Mouse (Mus musculus): ENCODE results near the gene Sypl2. TPM values are rescaled to one million over a fixed set of nuclear protein-coding genes. Genes with fewer than 3 reads are reported as not detected.

The Sypl2 gene
- total RNA-seq, 2 experiments from 2014 or later = 0.57 to 0.87 TPM

DNA sequence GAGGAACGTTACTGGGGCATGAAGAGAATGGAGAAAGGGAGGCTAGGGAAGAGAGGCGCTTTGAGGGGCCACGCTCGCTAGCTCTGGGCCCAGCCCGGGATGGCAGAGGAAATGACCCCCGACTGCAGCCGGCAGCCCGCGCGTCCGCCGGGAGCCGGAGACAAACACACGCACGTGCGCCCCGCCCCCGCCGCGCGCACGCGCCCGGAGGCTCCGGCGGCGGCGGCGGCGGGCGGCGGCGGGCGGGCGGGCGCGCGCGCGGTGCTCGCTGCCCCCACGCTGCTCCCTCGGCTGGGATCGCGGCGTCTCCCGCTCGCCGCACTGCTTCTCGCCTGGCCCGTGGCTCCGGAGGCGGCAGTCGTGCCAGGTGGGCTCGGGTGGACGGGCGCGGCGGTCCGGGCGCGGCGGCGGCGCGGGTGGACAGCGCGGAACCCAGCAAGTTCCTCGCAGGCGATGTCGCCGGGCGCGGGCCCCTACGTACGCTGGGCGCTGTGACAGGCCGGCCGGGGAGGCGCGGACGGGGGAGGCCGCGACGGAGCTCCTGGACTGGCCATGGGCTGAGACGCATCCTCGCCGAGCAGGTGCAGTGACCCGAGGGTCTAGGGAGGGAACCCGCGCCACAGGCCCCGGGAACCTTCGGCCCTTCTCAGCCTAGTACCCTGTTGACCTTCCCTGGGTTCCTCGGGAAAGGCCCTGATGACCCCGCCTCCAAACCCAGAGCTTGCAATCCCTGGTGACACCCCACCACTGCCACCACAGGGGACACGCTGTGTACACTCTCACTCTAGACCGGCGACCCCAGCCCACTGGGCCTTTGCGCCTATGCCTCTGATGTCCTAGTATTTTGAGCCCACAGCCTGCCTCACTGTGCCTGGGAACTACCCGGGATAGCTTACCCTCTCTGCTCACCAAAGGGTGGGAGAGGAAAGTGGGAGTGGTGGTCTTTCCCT lies 40.1 kb downstream of the Sypl2 start, which contains the start of gene Amigo1:
Gene Amigo1 (plus strand): TSS at position 238 of the 950 bp plus-strand sequence.
- intact Hi-C loops (cut with DNase I) = loop anchor here (1.0 kb wide), 1 partner anchor 23 kb away; no protein-coding TSS in a partner anchor
- DNase-seq (ENCODE audit: low spot score) = no peak

DNA sequence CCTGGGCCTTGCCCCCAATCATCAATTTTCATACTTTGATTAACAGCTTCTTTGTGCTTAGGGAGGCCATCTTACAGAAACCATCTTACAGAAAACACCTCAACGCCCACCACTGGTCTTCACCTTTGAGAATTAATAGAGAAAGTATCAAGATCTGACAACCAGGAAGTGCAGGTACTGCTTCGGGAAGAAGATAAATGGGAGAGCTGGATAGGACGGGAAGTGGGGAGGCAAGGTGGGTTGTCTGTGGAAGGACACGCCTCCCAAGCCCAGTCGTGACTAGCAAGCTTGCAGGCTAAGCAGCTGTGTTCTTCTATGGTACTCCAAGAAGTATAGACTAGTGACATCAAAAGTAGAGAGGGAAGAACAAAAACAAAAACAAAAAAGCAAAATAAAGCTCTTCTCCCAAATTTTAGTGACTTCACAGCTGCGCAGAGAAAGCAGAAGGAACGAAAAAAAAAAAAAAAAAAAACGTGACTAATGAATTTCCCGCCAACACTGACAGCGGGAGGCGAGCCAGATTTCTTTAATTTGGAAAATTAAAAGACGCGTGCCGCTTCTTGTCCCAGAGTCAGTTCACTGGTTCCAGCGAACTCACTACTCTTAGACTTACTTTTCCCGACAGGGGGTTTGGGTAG lies 40.9 kb downstream of the Sypl2 start:
- intact Hi-C loops (cut with DNase I) = loop anchor here (1.0 kb wide), 1 partner anchor 24 kb away; no protein-coding TSS in a partner anchor
- DNase-seq (ENCODE audit: low spot score) = no peak

DNA sequence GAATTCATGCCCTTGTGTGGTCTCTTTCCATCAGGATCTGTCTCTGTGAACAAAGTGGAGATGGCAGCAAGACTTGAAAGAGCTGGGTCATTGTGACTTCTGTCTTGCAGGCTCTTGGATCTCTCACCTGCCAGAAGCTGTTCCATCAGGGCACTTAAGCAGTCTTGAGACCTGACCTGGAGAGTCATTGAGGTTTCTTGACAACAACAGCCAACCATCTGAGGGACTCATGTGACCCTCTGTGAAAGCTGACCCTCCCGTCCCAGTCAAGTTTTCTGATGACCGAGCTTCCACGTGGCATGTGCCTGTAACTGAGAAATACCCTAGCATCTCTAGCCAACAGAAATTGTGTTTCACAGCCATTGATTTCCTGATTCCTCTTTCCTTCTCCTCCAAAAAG lies 41.7 kb downstream of the Sypl2 start:
- DNase-seq (ENCODE audit: low spot score) = no peak

DNA sequence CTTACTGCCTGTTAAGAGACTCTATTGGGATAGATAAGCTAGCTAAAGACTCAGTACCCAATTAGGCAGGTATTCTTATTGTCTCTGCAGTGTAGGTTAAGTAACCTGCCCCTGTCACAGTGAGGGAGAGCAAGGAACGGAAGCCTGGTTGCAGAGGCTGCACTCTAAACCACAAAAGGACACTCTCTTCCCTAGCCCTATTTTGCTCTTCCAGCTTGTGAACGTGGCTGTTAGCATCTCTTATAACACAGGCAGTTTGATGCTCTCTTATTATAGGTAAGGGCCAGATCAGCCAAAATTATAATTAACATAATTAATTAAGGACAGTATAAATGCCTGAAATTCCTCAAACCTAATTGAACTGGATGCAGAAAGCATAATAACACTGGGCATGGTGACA lies 45.9 kb downstream of the Sypl2 start:
- DNase-seq (ENCODE audit: low spot score) = no peak
- intact Hi-C loops (cut with DNase I) = no loop called here

More for the DNA sequence above, 41.7 kb downstream of the Sypl2 start:
- intact Hi-C loops (cut with DNase I) = no loop called here

DNA sequence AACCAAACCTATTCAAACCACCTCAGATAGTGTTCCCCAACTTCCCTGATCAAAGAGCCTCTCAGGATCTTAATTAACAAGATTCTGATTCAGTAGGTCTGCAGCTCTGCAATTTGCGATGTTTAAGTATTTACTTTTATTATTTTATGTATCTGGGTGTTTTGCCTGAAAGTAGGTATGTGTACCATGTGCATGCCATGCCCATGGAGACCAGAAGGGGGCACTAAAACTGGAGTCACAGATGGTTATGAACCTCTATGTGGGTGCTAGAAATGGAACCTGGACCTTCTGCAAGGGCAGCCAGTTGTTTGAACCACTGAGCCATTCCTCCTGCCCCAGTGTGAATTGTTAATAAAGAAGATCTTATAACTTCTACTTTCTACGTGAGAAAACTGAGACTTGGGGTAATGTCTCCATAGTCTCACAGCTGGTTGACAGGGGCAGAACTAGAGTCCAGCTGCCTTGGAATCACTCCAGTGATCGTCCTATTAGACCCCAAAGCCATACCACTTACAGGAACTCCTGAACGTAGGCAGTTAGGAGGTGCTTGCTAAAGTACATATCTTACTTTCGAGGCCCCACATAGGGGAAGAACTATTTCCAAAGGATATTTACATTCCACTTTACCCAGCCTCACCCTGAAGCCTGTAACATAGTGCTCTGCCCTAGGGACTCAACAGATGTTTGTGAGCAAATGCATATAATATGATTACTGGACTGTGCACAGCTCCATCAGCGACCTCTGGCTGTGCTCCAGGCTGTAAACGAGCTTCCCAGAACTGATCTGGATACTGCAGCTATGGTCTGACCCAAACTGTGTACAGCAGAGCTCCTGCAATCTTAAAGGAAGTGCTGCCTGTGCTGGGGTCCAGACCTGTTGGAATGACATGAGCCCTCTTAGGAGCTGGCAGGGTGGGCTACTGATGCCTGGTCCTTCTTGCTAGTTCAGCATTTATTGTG lies 47.4 kb downstream of the Sypl2 start:
- no peak for DNase-seq (ENCODE audit: low spot score)
- intact Hi-C loops (cut with DNase I) = no loop called here

DNA sequence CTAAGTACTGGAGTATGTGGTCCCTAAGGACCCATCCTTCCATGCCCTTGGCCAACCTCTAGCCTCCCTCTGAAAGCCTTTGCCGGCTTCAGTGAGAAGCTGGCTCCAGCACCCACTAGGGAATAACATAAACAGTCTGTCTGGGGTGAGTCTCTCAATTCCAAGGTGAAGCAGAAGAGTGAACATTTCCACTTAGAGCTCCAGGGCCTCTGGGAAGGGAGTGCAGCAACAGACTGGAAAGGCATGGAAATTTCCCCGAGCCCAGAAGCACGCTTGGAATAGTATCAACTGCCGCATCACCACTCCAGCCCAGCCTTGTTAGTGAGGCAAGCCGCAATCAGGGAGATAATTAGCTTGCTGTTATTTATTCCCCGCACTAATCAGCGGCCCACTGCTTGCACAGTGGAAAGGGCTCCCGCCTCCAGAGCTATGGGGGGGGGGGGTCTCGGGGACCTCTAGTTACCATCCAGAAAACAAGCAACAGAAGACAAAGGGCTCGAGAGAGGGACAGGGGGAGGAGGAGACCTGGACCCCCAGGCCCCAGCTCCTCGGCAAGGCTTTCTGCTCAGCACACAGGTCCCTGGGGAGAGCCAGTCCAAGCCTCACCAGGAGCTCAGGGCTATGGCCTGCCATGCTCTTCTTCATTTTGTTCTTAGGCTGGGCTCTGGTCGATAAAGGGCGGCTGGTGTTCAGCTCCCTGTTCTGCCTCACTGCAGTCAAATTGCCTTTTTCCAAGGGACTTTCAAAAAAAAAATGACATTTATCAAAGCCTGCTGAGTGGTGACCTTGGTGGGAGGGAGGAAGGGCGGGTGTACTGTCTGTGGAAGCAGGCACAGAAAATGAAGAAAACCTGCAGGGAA lies 51.5 kb downstream of the Sypl2 start:
- intact Hi-C loops (cut with DNase I) = no loop called here
- DNase-seq (ENCODE audit: low spot score) = no peak

DNA sequence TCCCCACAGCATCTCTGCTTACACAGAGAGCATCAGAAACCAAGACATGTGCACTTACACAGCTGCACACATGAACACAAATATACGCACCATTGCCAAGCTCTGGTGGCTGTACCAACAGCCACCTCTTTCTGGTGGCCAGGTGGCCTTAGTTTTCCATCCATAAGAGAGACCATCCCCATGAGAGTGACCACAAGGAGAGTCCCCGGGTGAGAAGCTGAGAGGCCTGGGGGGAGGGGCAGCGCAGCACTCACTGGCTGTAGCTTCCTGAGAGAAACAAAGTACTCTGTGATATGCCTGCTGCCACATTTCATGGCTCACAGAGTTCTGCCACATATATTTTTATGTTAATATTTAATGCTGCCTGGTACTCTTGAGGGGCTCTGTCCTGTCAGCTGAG lies 57.2 kb downstream of the Sypl2 start:
- intact Hi-C loops (cut with DNase I) = loop anchor here (5.0 kb wide), 1 partner anchor 88 kb away; the partner anchor contains the start of gene Psma5

DNA sequence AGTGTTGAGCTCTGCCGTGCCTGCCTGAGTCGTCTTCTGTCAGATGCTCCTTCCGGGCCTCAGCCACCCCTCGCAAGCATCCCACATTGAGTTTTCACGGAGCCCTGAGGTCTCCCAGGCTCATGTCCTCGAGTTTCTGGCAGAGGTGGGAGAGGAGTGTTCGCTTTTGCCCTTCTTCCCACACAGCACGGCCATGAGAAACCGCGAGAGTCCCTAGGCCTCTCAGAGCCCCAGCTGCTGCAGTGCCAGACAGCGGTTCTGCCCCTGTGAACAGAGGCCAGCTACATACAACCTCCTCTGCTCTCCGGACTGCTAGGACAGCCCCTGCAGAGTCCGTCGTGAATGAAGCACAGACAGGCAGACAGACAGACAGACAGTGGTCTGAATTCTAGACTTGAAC lies 58.9 kb downstream of the Sypl2 start:
- no peak for DNase-seq (ENCODE audit: low spot score)
- intact Hi-C loops (cut with DNase I) = loop anchor here (5.0 kb wide), 1 partner anchor 90 kb away; the partner anchor contains the start of gene Psma5

More for the DNA sequence above, 57.2 kb downstream of the Sypl2 start:
- no peak for DNase-seq (ENCODE audit: low spot score)

DNA sequence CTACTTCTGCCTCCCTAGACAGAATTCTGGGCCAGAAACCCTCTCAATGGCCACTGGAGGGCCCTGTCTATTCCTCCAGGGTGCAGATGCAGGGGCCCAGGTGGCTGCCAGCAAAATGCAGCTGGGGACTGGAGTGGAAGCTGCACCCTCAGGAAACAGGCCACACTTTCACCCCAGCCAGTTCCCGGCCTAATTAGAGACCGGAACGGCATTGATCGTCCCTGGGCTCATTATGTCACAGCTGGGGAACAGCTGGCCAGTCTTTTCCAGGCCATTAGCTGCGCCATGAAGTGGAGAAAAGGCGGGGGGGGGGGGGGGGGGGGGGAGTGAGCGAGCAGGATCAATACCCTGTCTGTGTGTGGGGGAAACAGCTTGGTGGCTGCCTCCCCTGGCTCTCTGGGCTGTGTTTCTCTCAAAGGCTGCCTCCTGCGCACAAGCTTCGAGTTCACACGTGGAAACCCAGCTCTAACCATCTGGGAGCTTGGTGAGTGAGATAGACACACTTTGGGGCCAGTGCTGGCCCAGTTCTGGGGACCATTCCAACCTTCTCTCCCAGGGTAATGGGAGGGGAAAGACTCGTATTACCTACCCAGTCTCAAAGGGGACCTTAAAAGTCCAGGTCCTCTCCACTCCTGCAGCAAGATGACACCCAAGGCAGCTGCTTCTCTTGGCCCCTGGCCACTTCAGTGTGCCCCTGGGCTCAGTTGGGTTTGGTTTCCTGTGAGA lies 59.8 kb downstream of the Sypl2 start:
- intact Hi-C loops (cut with DNase I) = loop anchor here (5.0 kb wide), 1 partner anchor 91 kb away; the partner anchor contains the start of gene Psma5
- no peak for DNase-seq (ENCODE audit: low spot score)

DNA sequence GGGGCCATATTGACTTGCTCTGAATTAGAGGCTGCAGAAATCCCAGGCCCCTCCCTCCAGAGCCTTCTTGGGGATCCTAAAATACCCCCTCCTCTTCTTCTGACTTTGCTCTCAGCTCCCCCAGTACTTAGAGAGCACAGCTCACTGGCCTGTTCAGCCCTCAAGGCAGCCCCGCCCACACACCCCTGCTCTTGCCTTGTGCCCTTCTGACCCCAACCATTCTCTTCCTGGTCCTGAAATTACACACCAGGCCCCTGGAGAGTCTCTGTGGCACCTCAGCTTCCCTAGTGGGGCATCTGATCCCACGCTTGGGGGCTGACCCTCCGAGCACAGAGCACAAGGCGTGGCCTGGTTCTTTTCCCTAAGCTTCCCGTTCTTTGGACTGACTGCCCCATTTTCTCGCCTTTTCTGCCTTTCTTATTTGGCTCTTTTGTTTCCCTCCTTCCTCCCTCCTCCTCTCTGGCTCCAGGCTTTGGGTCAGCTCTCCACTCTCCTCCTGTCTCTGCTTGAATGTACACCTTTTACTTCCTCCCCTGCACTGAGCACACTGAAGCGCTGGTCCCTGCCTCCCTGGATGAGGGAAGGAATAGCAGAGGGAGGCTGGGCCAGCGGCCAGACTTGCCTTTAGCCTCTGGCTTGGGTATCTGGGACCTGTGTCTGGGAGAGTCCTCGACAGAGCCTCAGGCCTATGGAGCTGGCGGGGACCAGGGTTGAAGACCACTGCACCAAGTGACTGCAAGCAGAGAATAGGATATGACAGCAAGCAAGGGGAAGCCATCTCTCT lies 60.7 kb downstream of the Sypl2 start:
- intact Hi-C loops (cut with DNase I) = loop anchor here (5.0 kb wide), 1 partner anchor 92 kb away; the partner anchor contains the start of gene Psma5
- DNase-seq (ENCODE audit: low spot score) = no peak

DNA sequence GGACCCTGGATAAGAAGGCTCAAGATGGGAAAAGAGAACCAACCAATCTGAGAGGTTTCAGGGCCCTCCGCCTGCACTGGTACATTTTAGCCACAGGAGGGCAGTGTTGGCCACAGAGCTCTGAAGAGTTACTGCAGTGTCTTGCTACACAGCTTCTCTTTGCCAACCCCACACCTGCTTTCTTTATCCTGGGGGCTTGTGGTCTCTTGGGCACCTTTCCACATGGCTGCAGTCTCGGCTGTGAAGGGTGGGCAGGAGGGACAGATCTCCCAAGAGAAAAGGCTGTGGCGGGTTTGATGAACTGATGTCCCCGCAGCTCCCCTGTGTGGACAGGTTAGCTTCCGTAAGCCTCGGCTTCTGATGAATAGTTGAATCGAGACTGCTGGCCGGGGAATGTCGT lies 61.6 kb downstream of the Sypl2 start:
- intact Hi-C loops (cut with DNase I) = loop anchor here (1.0 to 5.0 kb wide), 3 partner anchors 39 to 222 kb away; partner anchors contain the start of gene Psma5
- peak; percentile 60 for DNase-seq (ENCODE audit: low spot score)

DNA sequence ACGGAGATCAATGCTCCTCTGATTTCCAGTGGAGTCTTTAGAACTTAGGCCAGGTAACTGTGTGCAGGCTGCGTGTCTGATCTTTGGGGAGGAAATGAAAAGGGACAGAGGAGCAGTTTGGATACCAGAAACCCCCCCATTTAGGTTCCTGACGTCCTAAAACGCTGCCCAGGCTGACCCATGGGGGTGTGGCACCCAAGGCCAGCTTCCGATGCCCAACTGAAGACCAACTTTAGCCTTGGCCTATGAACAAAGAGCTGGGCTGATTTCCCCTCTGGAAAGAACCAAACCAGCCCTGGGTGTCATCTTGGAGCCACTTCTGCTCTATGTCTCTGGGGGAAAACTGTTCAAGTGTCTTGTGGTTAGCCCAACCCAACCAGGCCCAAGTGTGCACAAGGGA lies 62.4 kb downstream of the Sypl2 start:
- intact Hi-C loops (cut with DNase I) = loop anchor here (1.0 to 5.0 kb wide), 2 partner anchors 40 to 223 kb away; no protein-coding TSS in a partner anchor
- no peak for DNase-seq (ENCODE audit: low spot score)

Other genes with a start within 250 kb of the Sypl2 start
- gene Gstm2, start 240.2 kb downstream of the Sypl2 start, total RNA-seq (2021) = 100 to 1,000 TPM; 137 to 156 TPM
- gene Gstm1, start 208.7 kb downstream of the Sypl2 start, total RNA-seq (2021) = 100 to 1,000 TPM; 224 to 232 TPM
- 10 to 100 TPM; 10.9 TPM for gene Gstm4, start 181.8 kb downstream of the Sypl2 start, total RNA-seq (2021)
- gene Ampd2, start 140.0 kb downstream of the Sypl2 start, total RNA-seq (2021) = 1 to 10 TPM; 4.7 to 6.2 TPM
- not detected for gene Gnat2, start 133.9 kb downstream of the Sypl2 start, total RNA-seq (2021)
- 10 to 100 TPM; 18.5 to 21.3 TPM for gene Gnai3, start 80.5 kb downstream of the Sypl2 start, total RNA-seq (2021)
- gene Gpr61, start 71.8 kb downstream of the Sypl2 start, total RNA-seq (2021) = not detected
- gene Amigo1, start 40.3 kb downstream of the Sypl2 start, total RNA-seq (2021) = 10 to 100 TPM; 12.2 to 12.5 TPM
- gene Cyb561d1, start 25.4 kb downstream of the Sypl2 start, total RNA-seq (2021) = 1 to 10 TPM; 4.9 to 5.1 TPM
- gene Atxn7l2, start 15.7 kb downstream of the Sypl2 start, total RNA-seq (2021) = 1 to 10 TPM; 2.4 to 3.3 TPM
- 10 to 100 TPM; 52.5 to 53.8 TPM for gene Psma5, start 30.3 kb upstream of the Sypl2 start, total RNA-seq (2021)
- gene Sort1, start 57.4 kb upstream of the Sypl2 start, total RNA-seq (2021) = 10 to 100 TPM; 17.1 to 18.9 TPM
- gene Mybphl, start 138.3 kb upstream of the Sypl2 start, total RNA-seq (2021) = 10 to 100 TPM; 58.9 to 60.3 TPM
- gene Psrc1, start 157.2 kb upstream of the Sypl2 start, total RNA-seq (2021) = under 1 TPM; 0.16 to 0.45 TPM
- gene Celsr2, start 188.9 kb upstream of the Sypl2 start, total RNA-seq (2021) = 1 to 10 TPM; 4.2 to 5.3 TPM
- 10 to 100 TPM; 80.8 to 81.5 TPM for gene Sars, start 218.6 kb upstream of the Sypl2 start, total RNA-seq (2021)

Data from heart, postnatal 25 days (tissue).